Mouse (Mus musculus): ENCODE data around the gene Ugt1a7c. TPM values are rescaled to one million over a fixed set of nuclear protein-coding genes. Genes with fewer than 3 reads are reported as not detected.
"Not testable (repeated sequence)": the region's sequence is repeated elsewhere in the genome, so short reads cannot be mapped to it uniquely, and the experiment has no call there.

Ugt1a7c gene
- polyA plus RNA-seq, 1 experiment: 96.6 TPM

- DNase-seq (ENCODE audit: low spot score): peak; percentile 31
These were observed 128.7 kb downstream of the Ugt1a7c start for GRCm38 (mm10) chr1:88223591-88223990.

- peak; percentile 48 for DNase-seq (ENCODE audit: low spot score)
These were observed 129.3 kb downstream of the Ugt1a7c start for GRCm38 (mm10) chr1:88224029-88224776.

GRCm38 (mm10) chr1:88225301-88225700, 130.4 kb downstream of the Ugt1a7c start:
- not testable (repeated sequence) for DNase-seq (ENCODE audit: low spot score)

GRCm38 (mm10) chr1:88225741-88226140, 130.9 kb downstream of the Ugt1a7c start:
- DNase-seq (ENCODE audit: low spot score): no peak

GRCm38 (mm10) chr1:88226670-88227379, 132.0 kb downstream of the Ugt1a7c start, which contains the start of gene Mroh2a:
Gene Mroh2a, plus strand, starts transcription at chr1:88226986.
- no peak for DNase-seq (ENCODE audit: low spot score)

- DNase-seq (ENCODE audit: low spot score): no peak
These were observed 132.6 kb downstream of the Ugt1a7c start for GRCm38 (mm10) chr1:88227482-88227881.

GRCm38 (mm10) chr1:88228121-88228520, 133.3 kb downstream of the Ugt1a7c start:
- peak; percentile 41 for DNase-seq (ENCODE audit: low spot score)

GRCm38 (mm10) chr1:88229566-88229965, 134.7 kb downstream of the Ugt1a7c start:
- DNase-seq (ENCODE audit: low spot score): no peak

- peak; percentile 32 for DNase-seq (ENCODE audit: low spot score)
These were observed 135.1 kb downstream of the Ugt1a7c start for GRCm38 (mm10) chr1:88229986-88230385.

- peak; percentile 32 for DNase-seq (ENCODE audit: low spot score)
These were observed 135.6 kb downstream of the Ugt1a7c start for GRCm38 (mm10) chr1:88230421-88230820.

- no peak for DNase-seq (ENCODE audit: low spot score)
These were observed 136.3 kb downstream of the Ugt1a7c start for GRCm38 (mm10) chr1:88230981-88231802.

GRCm38 (mm10) chr1:88231803-88232499, 137.1 kb downstream of the Ugt1a7c start:
- no peak for DNase-seq (ENCODE audit: low spot score)

- peak; percentile 32 for DNase-seq (ENCODE audit: low spot score)
These were observed 138.0 kb downstream of the Ugt1a7c start for GRCm38 (mm10) chr1:88232664-88233380.

- peak; percentile 48 for DNase-seq (ENCODE audit: low spot score)
These were observed 138.8 kb downstream of the Ugt1a7c start for GRCm38 (mm10) chr1:88233421-88234247.

GRCm38 (mm10) chr1:88234248-88234610, 139.4 kb downstream of the Ugt1a7c start:
- DNase-seq (ENCODE audit: low spot score): no peak

- DNase-seq (ENCODE audit: low spot score): no peak
These were observed 139.8 kb downstream of the Ugt1a7c start for GRCm38 (mm10) chr1:88234646-88235045.

GRCm38 (mm10) chr1:88235046-88235893, 140.4 kb downstream of the Ugt1a7c start:
- DNase-seq (ENCODE audit: low spot score): peak; percentile 49

GRCm38 (mm10) chr1:88235894-88236415, 141.1 kb downstream of the Ugt1a7c start:
- DNase-seq (ENCODE audit: low spot score): no peak

- peak; percentile 57 for DNase-seq (ENCODE audit: low spot score)
These were observed 142.4 kb downstream of the Ugt1a7c start for GRCm38 (mm10) chr1:88237311-88237710.
